Mouse (Mus musculus) stomach, adult 2 months (tissue): Measurements from ENCODE around the gene Tmem178b. TPM values are rescaled to one million over a fixed set of nuclear protein-coding genes. Genes with fewer than 3 reads are reported as not detected.

ENCODE experiments used
- polyA plus RNA-seq: library from polyadenylated mRNA; depleted of rRNA; stranded (reverse); fragments of >200 nt; gene quantifications from 2 replicates; pipeline ENCODE4 v1.2.3, GENCODE M21; 2012; rRNA removed

Tmem178b gene
- polyA plus RNA-seq, result 0.10 and 0.17 TPM in 2 replicates

DNA sequence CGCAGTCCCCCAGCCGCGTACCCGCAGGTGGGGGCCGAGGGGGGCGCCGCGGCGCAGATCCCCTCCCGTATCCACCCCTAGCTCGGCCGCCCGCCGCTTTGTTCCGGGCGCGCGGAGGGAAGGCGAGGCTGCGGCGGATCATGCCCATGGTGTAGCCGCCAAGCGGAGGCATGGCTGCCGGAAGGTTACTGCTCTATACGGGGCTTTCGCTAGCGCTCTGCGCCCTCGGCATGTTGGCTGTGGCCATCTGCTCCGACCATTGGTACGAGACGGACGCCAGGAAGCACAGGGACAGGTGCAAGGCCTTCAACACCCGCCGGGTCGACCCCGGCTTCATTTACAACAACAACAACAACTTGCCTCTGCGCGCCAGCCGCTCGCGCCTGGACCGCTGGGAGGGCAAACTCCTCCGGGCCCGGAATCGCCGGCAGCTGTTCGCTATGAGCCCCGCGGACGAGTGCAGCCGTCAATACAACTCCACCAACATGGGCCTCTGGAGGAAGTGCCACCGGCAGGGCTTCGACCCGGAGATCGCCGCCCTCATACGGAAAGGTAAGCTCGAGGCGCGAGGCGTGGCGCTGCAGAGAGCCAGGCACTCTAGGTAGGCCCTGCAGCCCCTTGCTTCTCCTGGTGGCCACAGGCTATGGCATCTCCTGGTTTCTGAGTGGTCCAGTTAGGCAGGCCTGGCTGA is at the start of gene Tmem178b:
Tmem178b (plus strand) TSS at position 371 of the 691 bp plus-strand sequence.

Other genes with a start within 250 kb of the Tmem178b start
- gene Braf, start 147.8 kb upstream of the Tmem178b start, polyA plus RNA-seq, result 0.76 and 2.5 TPM in 2 replicates
- gene Mrps33, start 62.3 kb upstream of the Tmem178b start, polyA plus RNA-seq, result 5.3 and 5.9 TPM in 2 replicates